Mouse (Mus musculus) CD4-positive, CD25-positive, alpha-beta regulatory T cell, adult 4 months (primary cell): ENCODE results near the gene Zfhx2. TPM values are rescaled to one million over a fixed set of nuclear protein-coding genes. Genes with fewer than 3 reads are reported as not detected.
A peak's percentile ranks its signal among the peaks of the same experiment; 100 is the strongest.

ENCODE experiments used
- ATAC-seq: one replicate; pipeline ENCODE4 v1.8.0; 2017
- polyA plus RNA-seq, 2 experiments: library from polyadenylated mRNA; unstranded; fragments of 100-300 nt; shearing (Covaris generic); gene quantifications; one replicate each; pipeline ENCODE4 v1.2.1; 2017

Gene Zfhx2
- polyA plus RNA-seq, 2 experiments from 2014 or later, result 4.2 to 4.6 TPM

DNA sequence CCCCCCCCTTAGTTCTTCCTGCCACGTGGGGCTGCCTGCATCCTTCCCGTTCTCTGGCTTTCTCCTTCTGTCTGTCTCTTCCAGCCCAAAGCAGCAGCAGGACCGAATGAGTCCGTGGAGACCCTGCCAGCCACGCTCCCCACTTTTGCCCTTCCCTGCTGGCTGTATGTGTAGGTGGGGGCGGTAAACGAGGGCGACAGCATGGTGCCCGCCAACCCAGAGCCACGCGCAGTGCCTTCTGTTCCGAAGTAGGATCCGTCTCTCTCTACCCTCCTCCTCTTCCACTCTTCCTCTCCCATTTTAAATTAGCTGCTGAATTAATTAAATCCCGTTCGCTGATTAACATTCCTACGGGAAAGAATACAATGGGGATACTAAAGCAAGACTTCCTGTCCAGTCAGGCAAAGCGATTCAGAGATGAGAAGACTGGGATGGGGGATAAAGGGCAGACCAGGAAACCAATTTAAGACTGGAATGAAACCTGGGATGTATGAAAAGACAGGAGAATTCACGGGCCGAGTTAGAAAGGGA, 59.4 kb downstream of the Zfhx2 start:
- ATAC-seq, result no peak

DNA sequence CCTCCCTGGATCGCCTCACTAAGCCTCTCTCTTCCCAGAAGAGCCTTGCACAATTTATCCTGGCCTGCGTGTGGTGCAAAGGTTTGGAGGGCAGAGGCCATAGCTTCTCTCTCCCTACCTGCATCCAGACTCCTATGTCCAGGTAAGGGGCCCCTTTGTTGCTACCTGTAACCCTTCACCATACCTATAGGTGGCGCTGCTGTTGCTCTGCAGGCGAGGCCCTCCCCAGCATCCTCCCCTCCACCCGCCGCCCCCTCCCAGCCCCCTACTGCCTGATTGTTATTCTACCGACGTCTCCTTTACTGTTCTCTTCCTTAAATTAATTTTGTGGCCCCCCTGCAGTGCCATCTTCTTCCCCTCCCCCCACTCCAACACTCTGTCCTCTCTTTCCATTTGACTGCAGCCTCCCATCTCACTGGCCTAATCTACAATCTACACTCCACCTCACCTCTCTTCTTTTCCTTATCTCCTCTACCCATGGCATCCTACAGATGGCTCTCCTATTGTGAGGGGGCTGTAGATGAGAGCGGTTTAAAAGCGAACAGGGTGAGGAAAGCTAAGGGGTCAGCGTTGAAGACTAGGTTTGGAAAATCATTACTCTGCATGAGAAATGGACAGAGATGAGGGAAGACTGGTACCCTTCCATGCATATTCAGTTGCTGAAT, 63.0 kb downstream of the Zfhx2 start:
- ATAC-seq, result no peak

DNA sequence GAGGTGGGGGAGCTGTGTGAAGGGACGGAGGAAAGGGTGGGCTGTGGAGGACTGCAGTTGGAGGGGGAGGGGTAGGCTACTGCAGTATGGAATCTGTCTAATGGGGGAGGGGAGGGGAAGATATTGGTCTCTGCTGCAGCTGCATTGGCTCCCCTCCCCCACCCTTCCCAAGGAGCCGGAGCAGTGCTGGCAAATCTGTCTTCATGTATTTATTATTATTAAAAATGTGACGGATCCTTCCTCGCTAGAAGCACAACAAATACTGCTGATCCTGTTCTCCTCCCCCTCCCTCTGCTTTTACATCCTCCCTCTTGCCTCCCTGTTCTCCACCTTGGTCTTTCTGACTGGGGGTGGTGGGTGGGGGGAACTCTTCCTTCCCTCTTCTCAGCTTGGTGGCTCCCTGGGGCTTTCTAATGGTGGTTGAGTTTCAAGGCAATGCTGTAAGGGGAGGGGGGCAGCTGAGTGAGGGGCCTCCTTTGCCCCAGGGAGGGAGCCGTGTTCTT, 63.7 kb downstream of the Zfhx2 start:
- ATAC-seq, result no peak

DNA sequence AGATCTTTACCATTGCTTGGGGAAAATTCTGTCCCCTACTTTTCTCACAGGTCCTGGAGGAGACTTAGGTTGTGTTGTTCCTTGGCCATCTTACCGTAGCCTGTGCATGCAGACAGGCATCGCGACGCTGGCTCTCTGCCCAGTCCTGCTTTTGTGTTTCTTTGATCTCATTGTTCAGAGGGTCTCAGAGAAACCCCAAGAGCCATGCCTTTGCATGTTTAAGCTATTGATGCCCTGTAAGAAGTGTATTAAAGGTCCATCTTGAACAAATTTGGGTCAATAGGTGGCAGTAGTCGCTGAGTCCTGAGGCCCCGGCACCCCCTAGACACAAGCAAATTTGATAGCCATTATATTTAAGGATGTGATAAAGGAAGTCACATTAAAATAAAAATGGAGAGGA, 64.5 kb downstream of the Zfhx2 start:
- no peak for ATAC-seq

DNA sequence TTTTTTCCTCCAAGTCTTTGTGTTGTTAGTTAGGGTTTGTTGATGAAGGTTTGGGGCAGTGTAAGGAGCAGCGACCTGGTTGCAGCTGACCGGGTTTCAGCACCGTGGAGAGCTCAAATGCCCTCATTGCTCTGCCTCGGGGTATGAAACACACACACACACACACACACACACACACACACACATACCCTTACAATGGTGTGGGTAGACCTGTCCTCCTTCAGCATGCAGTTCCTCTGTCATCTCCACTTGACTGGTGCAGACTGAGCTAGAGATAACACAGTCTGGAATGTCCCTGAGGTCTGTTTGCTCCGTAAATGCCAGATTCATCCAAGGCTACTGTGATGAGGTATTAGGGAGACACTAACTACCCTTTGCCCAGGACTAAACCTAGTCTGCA, 64.9 kb downstream of the Zfhx2 start:
- no peak for ATAC-seq

DNA sequence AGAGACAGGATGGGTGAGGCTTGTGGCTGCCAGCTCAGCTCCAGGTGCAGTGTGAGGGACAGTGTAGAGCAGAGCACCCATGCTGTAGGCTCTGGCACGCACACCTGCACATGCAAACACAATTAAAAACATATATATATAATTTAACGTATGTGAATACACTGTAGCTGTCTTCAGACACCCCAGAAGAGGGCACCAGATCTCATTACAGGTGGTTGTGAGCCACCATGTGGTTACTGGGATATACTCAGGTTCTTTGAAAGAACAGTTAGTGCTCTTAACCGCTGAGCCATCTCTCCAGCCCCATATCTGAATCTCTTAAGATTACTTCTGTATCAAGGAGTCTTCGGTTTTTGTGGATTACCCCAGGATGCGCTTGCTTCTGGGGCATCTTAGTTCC, 66.6 kb downstream of the Zfhx2 start:
- no peak for ATAC-seq

DNA sequence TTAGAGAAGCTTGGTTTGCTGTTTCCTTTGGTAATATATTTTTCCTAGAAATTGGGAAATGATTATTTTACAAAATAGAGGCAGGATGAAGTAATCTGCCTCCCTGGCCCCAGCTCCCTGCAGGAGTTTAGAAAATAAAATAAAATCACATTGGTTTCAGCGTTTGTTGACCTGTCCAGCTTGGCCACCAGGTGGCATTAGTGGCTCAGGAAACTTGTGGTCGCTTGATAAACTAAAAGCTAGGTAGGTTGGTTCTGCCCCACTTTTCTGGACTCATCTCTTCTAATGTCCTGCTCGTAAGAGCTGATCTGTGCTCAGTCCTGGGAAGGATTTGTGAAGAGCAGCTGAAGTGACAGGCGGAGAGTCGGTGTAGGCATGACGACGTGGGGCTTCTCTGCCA, 67.9 kb downstream of the Zfhx2 start:
- peak; percentile 56 for ATAC-seq

DNA sequence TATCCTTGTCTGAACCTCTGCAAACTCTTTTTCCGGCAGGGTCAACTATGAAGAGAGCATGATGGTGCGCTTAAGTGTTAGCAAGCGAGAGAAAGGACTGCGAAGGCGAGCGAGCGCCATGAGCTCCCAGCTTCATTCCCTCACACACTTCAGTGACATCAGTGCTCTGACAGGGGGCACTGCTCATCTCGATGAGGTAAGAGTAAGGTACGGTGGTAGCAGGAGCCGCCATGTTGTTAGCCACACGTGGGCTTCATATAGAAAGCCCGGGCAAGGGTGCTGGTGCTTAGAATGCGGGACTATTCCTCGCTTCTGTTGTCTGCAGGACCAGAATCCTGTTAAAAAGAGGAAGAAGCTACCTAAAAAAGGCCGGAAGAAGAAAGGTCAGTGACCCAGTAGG, 69.1 kb downstream of the Zfhx2 start:
- ATAC-seq, result no peak

DNA sequence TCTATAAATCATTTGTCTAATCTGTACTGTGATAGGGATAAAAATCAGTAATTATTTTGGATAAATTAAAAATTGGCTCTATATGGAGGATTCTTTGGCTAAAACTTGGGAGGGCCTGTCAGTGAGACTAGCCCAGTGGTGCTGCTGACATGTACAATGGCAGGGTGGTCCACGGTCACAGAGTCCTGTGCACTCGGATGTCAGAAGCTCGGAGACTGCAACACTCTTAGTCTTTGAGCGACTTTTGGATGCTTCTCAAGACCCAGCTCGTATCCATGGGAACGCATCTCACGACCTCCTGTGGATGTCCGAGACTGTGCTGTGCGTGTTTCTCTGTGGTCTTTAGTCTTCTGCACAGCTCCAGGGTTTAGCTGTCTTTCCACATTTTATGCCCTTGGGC, 71.7 kb downstream of the Zfhx2 start:
- no peak for ATAC-seq

DNA sequence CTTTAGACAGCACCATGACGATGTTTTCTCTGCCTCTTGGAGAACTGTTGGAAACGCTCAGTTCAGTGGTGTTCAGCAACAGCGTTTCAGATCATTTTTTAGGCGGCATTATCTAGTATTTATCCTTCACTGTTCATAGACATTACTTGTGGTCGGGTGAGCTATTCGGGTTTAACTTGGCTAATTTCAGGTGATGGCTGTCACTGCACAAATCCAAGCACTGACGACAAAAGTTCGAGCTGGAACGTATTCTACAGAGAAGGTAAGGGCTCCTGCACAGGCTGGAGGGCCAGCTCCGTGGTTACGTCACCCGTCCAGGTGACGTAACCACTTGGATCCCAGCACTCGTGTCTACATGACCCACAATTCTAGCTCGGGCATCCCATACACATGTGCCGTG, 75.2 kb downstream of the Zfhx2 start:
- ATAC-seq, result no peak

DNA sequence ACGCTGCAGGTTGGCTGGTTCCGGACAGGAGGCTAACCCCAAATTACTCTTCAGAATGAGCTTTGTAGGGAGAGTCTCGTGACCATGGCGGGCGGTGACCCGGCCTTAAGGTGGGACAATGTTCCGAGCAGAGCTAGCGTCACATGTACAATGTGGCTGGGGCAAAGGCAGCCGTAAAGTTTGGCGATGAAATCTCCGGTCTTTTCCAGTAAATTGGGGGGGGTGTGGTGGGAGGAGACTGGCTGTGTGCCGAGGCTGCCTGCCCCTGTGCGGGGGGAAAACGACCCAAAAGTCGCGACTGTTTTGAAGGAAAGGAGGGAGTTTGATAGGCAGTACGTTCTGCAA, 76.4 kb downstream of the Zfhx2 start:
- no peak for ATAC-seq

DNA sequence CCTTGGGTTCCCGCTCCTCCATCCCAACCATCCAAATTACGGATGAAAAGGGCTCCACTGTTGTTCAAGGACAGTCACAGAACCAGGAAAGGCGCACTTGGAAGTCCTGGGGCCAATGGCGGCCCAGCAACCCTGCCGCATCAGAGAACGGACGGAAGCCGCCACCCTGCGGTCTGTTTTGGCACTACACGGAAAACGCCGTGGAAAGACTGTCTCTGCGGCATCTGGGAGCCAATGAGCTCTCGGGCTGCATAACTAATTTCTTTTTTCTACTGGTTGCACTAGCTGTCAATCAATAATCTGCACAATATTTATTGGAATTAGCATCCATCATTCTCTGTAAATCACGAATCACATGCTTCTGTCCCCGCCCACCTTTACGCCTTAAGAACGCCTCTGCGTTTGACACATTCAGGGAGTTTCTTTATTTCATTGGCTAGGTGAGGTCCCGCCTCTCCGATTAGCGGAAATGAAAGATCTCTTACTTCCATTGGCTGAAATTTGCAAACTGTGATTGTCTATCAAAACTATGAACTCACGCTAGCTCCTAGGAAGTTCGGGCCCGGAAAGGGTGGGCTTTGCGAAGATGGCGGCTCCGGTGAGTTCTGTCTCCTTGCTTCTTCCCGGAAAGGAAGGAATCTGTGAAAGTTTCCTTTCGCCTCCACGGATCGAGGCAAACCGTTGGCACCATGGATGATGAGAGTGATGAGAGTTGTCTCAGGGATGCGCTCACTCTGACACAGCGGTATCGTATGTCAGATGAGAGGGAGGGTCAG, 76.9 kb downstream of the Zfhx2 start, which contains the start of gene Ngdn:
Gene Ngdn, plus strand, starts transcription at position 464 of the 776 bp plus-strand sequence.
- peak; percentile 91 for ATAC-seq

DNA sequence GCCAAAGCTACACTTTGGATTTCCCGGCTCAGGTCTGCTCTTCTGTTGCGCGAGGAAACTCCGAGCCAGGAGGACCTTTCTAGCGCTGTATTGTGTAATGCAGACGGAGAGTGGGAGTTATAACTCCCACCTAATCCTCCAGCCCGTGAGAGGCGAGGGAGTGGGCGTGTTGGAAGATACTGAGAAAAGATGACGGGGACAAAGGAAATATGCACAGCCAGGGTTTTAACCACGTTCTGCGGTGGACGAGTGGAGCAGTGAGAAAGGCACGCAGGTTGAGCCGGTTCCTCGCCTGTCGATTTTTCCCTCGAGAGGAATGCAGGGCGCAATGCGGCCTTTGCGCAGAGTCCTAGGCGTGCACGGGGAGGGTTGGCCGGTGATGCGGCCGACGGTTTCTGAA, 77.5 kb downstream of the Zfhx2 start:
- ATAC-seq, result peak; percentile 11

DNA sequence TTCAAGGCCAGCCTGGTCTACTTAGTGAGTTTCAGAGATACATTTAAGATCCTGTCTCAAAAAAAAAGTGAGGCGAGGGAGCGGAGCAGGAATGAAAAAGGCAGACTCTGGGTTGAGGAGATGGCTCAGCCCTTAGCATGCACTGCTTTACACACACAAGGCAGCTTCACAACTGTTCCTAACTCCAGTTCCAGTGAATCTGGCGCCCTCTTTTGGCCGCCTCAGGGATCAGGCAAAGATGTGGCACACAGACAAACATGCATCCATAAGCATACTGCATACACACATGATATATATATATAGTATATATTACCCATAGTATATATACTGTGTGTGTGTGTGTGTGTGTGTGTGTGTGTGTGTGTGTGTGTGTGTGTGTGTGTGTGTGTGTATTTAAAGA, 81.0 kb downstream of the Zfhx2 start:
- ATAC-seq, result no peak

Other genes with a start within 250 kb of the Zfhx2 start
- gene Homez, start 221.4 kb downstream of the Zfhx2 start, polyA plus RNA-seq, result 1 to 10 TPM; 3.4 to 7.6 TPM
- 1 to 10 TPM in 1 of 2 experiments, not detected in 1; 1.1 TPM for gene Ppp1r3e, start 214.8 kb downstream of the Zfhx2 start, polyA plus RNA-seq
- 1 to 10 TPM; 1.3 to 2.7 TPM for gene Bcl2l2, start 208.9 kb downstream of the Zfhx2 start, polyA plus RNA-seq
- not detected for gene Gm20521, start 208.9 kb downstream of the Zfhx2 start, polyA plus RNA-seq
- gene Pabpn1, start 199.8 kb downstream of the Zfhx2 start, polyA plus RNA-seq, result 10 to 100 TPM; 19.6 to 33.9 TPM
- gene Slc22a17, start 179.2 kb downstream of the Zfhx2 start, polyA plus RNA-seq, result 1 to 10 TPM in 1 of 2 experiments, under 1 TPM in 1; 0.71 to 1.1 TPM
- gene Efs, start 166.2 kb downstream of the Zfhx2 start, polyA plus RNA-seq, result not detected
- not detected for gene Il25, start 159.6 kb downstream of the Zfhx2 start, polyA plus RNA-seq
- gene Cmtm5, start 156.1 kb downstream of the Zfhx2 start, polyA plus RNA-seq, result not detected
- gene Myh6, start 125.4 kb downstream of the Zfhx2 start, polyA plus RNA-seq, result not detected
- gene Gm17428, start 115.4 kb downstream of the Zfhx2 start, polyA plus RNA-seq, result not detected
- not detected for gene Myh7, start 97.7 kb downstream of the Zfhx2 start, polyA plus RNA-seq
- 100 to 1,000 TPM; 181 to 192 TPM for gene Ngdn, start 76.9 kb downstream of the Zfhx2 start, polyA plus RNA-seq
- 10 to 100 TPM; 11.6 to 17.9 TPM for gene Thtpa, start 2.5 kb upstream of the Zfhx2 start, polyA plus RNA-seq
- 100 to 1,000 TPM; 110 to 194 TPM for gene Ap1g2, start 14.3 kb upstream of the Zfhx2 start, polyA plus RNA-seq
- gene Jph4, start 24.6 kb upstream of the Zfhx2 start, polyA plus RNA-seq, result not detected
- not detected for gene Dhrs2, start 129.7 kb upstream of the Zfhx2 start, polyA plus RNA-seq